Mouse (Mus musculus) CH12.LX (cell line): Measurements from ENCODE around the gene Slc9b1.

Source experiments
- CHD1 ChIP-seq: IDR thresholded peaks from 2 replicates; pipeline ENCODE4 v1.6.1; 2012; ENCODE audit warnings: low read depth, low read length, improper control_type of control experiment, inconsistent platforms
- CTCF ChIP-seq, 2 experiments: IDR thresholded peaks in 1 of 2; conservative IDR thresholded peaks in 1 of 2; 2 replicates each; pipeline ENCODE4 v1.5.1; 2011 to 2012; ENCODE audit warnings: low read depth in 2 of 2, low read length in 2 of 2, improper control_type of control experiment in 1 of 2, inconsistent platforms in 1 of 2, mild to moderate bottlenecking in 1 of 2, moderate library complexity in 1 of 2
- EP300 ChIP-seq: IDR thresholded peaks from 2 replicates; pipeline ENCODE4 v1.6.1; 2011; ENCODE audit warnings: low read length, improper control_type of control experiment
- HCFC1 ChIP-seq: IDR thresholded peaks from 2 replicates; pipeline ENCODE4 v1.6.1; 2012; ENCODE audit warnings: low read depth, mild to moderate bottlenecking, inconsistent platforms, low read length, improper control_type of control experiment
- MAFK ChIP-seq: IDR thresholded peaks from 2 replicates; pipeline ENCODE4 v1.6.1; 2011; ENCODE audit warnings: low read length, improper control_type of control experiment; ENCODE audit not compliant: insufficient replicate concordance
- NELFE ChIP-seq: IDR thresholded peaks from 2 replicates; pipeline ENCODE4 v1.6.1; 2011; ENCODE audit warnings: low read depth, low read length, improper control_type of control experiment
- NRF1 ChIP-seq: IDR thresholded peaks from 2 replicates; pipeline ENCODE4 v1.6.1; 2014; ENCODE audit warnings: low read depth, mild to moderate bottlenecking, inconsistent platforms, low read length, improper control_type of control experiment, moderate library complexity

GRCm38 (mm10) chr3:135403211-135403610 lies 55.4 kb downstream of the Slc9b1 start:
- TF ChIP-seq CHD1, result no peak
- TF ChIP-seq NRF1, result no peak
- no peak for TF ChIP-seq CTCF (conservative IDR thresholded peaks at IDR 0.05 in 1 of 2, IDR thresholded peaks at IDR 0.05 in 1 of 2; ENCODE audit: low read depth in 2 of 2, low read length in 2 of 2)
- TF ChIP-seq MAFK, result no peak
- TF ChIP-seq EP300, result no peak
- no peak for TF ChIP-seq HCFC1
- TF ChIP-seq NELFE, result no peak
